Mouse (Mus musculus) kidney, embryonic 16.5 days (tissue): ENCODE measurements at regions not wholly inside any gene's neighbourhood (a gene's known extent, or its start where the extent isn't known, plus 50 kb on each side); places are given as distances from the start of the nearest gene placed in this dataset.
"Not testable (repeated sequence)": the region's sequence is repeated elsewhere in the genome, so short reads cannot be mapped to it uniquely, and the experiment has no call there.

Experiments used
- ATAC-seq: fragments of 200-750 bp; cut with Nextera tagmentation; 2 replicates; pipeline ENCODE4 v1.8.0; 2017; ENCODE audit warnings: moderate TSS enrichment; ENCODE audit not compliant: low FRiP score, low TSS enrichment
- H3K27ac ChIP-seq: fragments of 300-500 bp; sonication (generic); 2 replicates; pipeline ENCODE4 v1.5.1; 2014; ENCODE audit warnings: low read length
- H3K27me3 ChIP-seq: fragments of 300-500 bp; sonication (generic); 2 replicates; pipeline ENCODE4 v1.6.1; 2014; ENCODE audit warnings: low read length, control low read depth, mixed read lengths; ENCODE audit not compliant: insufficient read depth
- H3K36me3 ChIP-seq: fragments of 300-500 bp; sonication (generic); 2 replicates; pipeline ENCODE4 v1.6.1; 2014; ENCODE audit warnings: low read length, control low read depth, mixed read lengths; ENCODE audit not compliant: insufficient read depth
- H3K4me1 ChIP-seq: fragments of 300-500 bp; sonication (generic); 2 replicates; pipeline ENCODE4 v1.6.1; 2014; ENCODE audit warnings: low read length, control low read depth, mixed read lengths; ENCODE audit not compliant: insufficient read depth
- H3K4me2 ChIP-seq: fragments of 300-500 bp; sonication (generic); replicated peaks from 2 replicates; pipeline ENCODE4 v1.6.1; 2014; ENCODE audit warnings: low read depth, low read length
- H3K4me3 ChIP-seq: fragments of 300-500 bp; sonication (generic); 2 replicates; pipeline ENCODE4 v1.5.1; 2014; ENCODE audit warnings: mild to moderate bottlenecking, low read length
- H3K9ac ChIP-seq: fragments of 300-500 bp; sonication (generic); replicated peaks from 2 replicates; pipeline ENCODE4 v1.6.1; 2014; ENCODE audit warnings: low read length
- H3K9me3 ChIP-seq: fragments of 300-500 bp; sonication (generic); 2 replicates; pipeline ENCODE4 v1.6.1; 2016; ENCODE audit warnings: low read length, control low read depth
- WGBS: fragments of 180-500 bp; shearing (Covaris S2); extraction: QIAGEN DNeasy Blood & Tissue Kit; methylation state at CpG from one replicate; pipeline ENCODE4 v1.1.7; 2014; 5-methylcytosine and 5-hydroxymethylcytosine counted together

- H3K4me1 ChIP-seq, H3K27ac ChIP-seq, H3K36me3 ChIP-seq, H3K27me3 ChIP-seq, H3K9me3 ChIP-seq, H3K9ac ChIP-seq: not testable (repeated sequence)
- ATAC-seq, result peak; percentile 100
- peak overlapping the region; percentile 27 for H3K4me3 ChIP-seq
- 4% methylated on average over 18 of the region's 65 CpGs for WGBS
- peak overlapping the region; percentile 45 for H3K4me2 ChIP-seq
Observed at GRCm38 (mm10) chr5:108903134-108903923, 50.9 kb upstream of the Vmn2r9 start.
